34 mouse cellular contexts compared by ENCODE assay signal in genomic region chr1:150886267-150886666, GRCm38 (mm10).
"Had no signal": no experiment of that assay in that cellular context is flagged by ENCODE, and none has a peak within 500 bp of the region (broad histone marks: within the 10 kb centered on the region; RNA-seq: fewer than 3 reads in every experiment).

No protein-coding gene starts in this region.

- H3K27me3 ChIP-seq: heart, embryonic 12.5 days; heart, embryonic 13.5 days; heart, embryonic 15.5 days; hindbrain, embryonic 12.5 days; hindbrain, embryonic 13.5 days; hindbrain, embryonic 15.5 days; intestine, embryonic 15.5 days; kidney, embryonic 15.5 days had no signal

- H3K36me3 ChIP-seq: heart, embryonic 10.5 days; heart, embryonic 12.5 days; heart, embryonic 13.5 days; heart, embryonic 15.5 days; hindbrain, embryonic 10.5 days; hindbrain, embryonic 12.5 days; hindbrain, embryonic 13.5 days; hindbrain, embryonic 15.5 days; intestine, embryonic 15.5 days; kidney, embryonic 15.5 days had no signal

- H3K4me3 ChIP-seq: heart, embryonic 10.5 days; heart, embryonic 12.5 days; heart, embryonic 13.5 days; heart, embryonic 15.5 days; hindbrain, embryonic 10.5 days; hindbrain, embryonic 12.5 days; hindbrain, embryonic 13.5 days; hindbrain, embryonic 15.5 days; intestine, embryonic 15.5 days; kidney, embryonic 15.5 days; layer of hippocampus, adult 2 months had no signal

- H3K9ac ChIP-seq: heart, embryonic 12.5 days; heart, embryonic 13.5 days; heart, embryonic 15.5 days; hindbrain, embryonic 12.5 days; hindbrain, embryonic 13.5 days; hindbrain, embryonic 14.5 days; hindbrain, embryonic 15.5 days; intestine, embryonic 15.5 days; kidney, embryonic 15.5 days had no signal

- ATAC-seq: hindbrain, embryonic 16.5 days; hindbrain, postnatal 0 days; inflammation-experienced regulatory T-cells, adult 6 months; intestine, embryonic 15.5 days; intestine, embryonic 16.5 days; intestine, postnatal 0 days had no signal

- DNase-seq: heart, postnatal 10 days; heart, postnatal 14 days; heart, postnatal 36 days; heart, postnatal 4 days; kidney, adult 11 months; kidney, adult 18-20 months; kidney, adult 2 months; kidney, adult 8-10 months; kidney, adult 9 months; kidney, postnatal 10 days; kidney, postnatal 14 days; kidney, postnatal 25 days; kidney, postnatal 36 days; layer of hippocampus, adult 9-11 months; layer of hippocampus, postnatal 36 days had no signal

- H3K9me3 ChIP-seq: heart, embryonic 10.5 days; heart, embryonic 12.5 days; heart, embryonic 15.5 days; hindbrain, embryonic 10.5 days; hindbrain, embryonic 12.5 days; hindbrain, embryonic 13.5 days; hindbrain, embryonic 15.5 days; intestine, embryonic 15.5 days; kidney, embryonic 15.5 days had no signal

- H3K4me1 ChIP-seq: heart, embryonic 10.5 days; hindbrain, embryonic 10.5 days; hindbrain, embryonic 12.5 days; hindbrain, embryonic 13.5 days; hindbrain, embryonic 15.5 days; intestine, embryonic 15.5 days; kidney, embryonic 15.5 days had no signal

- H3K4me2 ChIP-seq: heart, embryonic 11.5 days; heart, embryonic 12.5 days; heart, embryonic 13.5 days; heart, embryonic 15.5 days; hindbrain, embryonic 12.5 days; hindbrain, embryonic 13.5 days; hindbrain, embryonic 14.5 days; hindbrain, embryonic 15.5 days; intestine, embryonic 15.5 days; kidney, embryonic 15.5 days had no signal

- H3K27ac ChIP-seq: heart, embryonic 10.5 days; heart, embryonic 13.5 days; heart, embryonic 15.5 days; hindbrain, embryonic 10.5 days; hindbrain, embryonic 12.5 days; hindbrain, embryonic 13.5 days; hindbrain, embryonic 14.5 days; hindbrain, embryonic 15.5 days; hindbrain, postnatal 0 days; intestine, embryonic 15.5 days; kidney, embryonic 15.5 days; kidney, postnatal 0 days; layer of hippocampus, adult 2 months had no signal
